Mouse (Mus musculus) central nervous system, embryonic 14 days (tissue): ENCODE data around the gene Olfr1065. TPM values are rescaled to one million over a fixed set of nuclear protein-coding genes. Genes with fewer than 3 reads are reported as not detected.

Source experiments
- polyA plus RNA-seq: library from polyadenylated mRNA; depleted of rRNA; stranded (reverse); fragments of >200 nt; gene quantifications from 2 replicates; pipeline ENCODE4 v1.2.3, GENCODE M21; 2012; rRNA removed

Olfr1065 gene
- not detected in 2 replicates for polyA plus RNA-seq

GRCm38 (mm10) chr2:86450491-86450890 lies at the start of gene Olfr1065:
Gene Olfr1065, minus strand, starts transcription at chr2:86450591.

GRCm38 (mm10) chr2:86487286-86487685 lies 36.9 kb upstream of the Olfr1065 start, which contains the start of gene Olfr228:
Gene Olfr228, minus strand, starts transcription at chr2:86487386.

GRCm38 (mm10) chr2:86456169-86456568 lies 5.8 kb upstream of the Olfr1065 start, which contains the start of gene Olfr1066:
Gene Olfr1066, minus strand, starts transcription at chr2:86456269.

GRCm38 (mm10) chr2:86426649-86427048 lies 23.7 kb downstream of the Olfr1065 start, which contains the start of gene Olfr1062:
Gene Olfr1062, minus strand, starts transcription at chr2:86426749.

GRCm38 (mm10) chr2:86413950-86414349 lies 36.4 kb downstream of the Olfr1065 start, which contains the start of gene Olfr1061:
Gene Olfr1061, minus strand, starts transcription at chr2:86414050.

Other genes with a start within 250 kb of the Olfr1065 start
- gene Olfr1045, start 247.6 kb downstream of the Olfr1065 start, polyA plus RNA-seq, result not detected in 2 replicates
- gene Olfr1046, start 231.3 kb downstream of the Olfr1065 start, polyA plus RNA-seq, result not detected in 2 replicates
- gene Olfr1047, start 219.2 kb downstream of the Olfr1065 start, polyA plus RNA-seq, result not detected in 2 replicates
- gene Olfr1048, start 210.3 kb downstream of the Olfr1065 start, polyA plus RNA-seq, result not detected in 2 replicates
- not detected in 2 replicates for gene Olfr1049, start 192.3 kb downstream of the Olfr1065 start, polyA plus RNA-seq
- gene Olfr1051, start 171.5 kb downstream of the Olfr1065 start, polyA plus RNA-seq, result not detected in 2 replicates
- not detected in 2 replicates for gene Olfr1052, start 158.1 kb downstream of the Olfr1065 start, polyA plus RNA-seq
- not detected in 2 replicates for gene Olfr1053, start 135.3 kb downstream of the Olfr1065 start, polyA plus RNA-seq
- gene Olfr1054, start 115.2 kb downstream of the Olfr1065 start, polyA plus RNA-seq, result not detected in 2 replicates
- not detected in 2 replicates for gene Olfr1055, start 100.3 kb downstream of the Olfr1065 start, polyA plus RNA-seq
- gene Olfr1056, start 88.1 kb downstream of the Olfr1065 start, polyA plus RNA-seq, result not detected in 2 replicates
- gene Olfr1057, start 72.2 kb downstream of the Olfr1065 start, polyA plus RNA-seq, result not detected in 2 replicates
- gene Olfr1058, start 62.0 kb downstream of the Olfr1065 start, polyA plus RNA-seq, result not detected in 2 replicates
- gene Olfr1061, start 36.5 kb downstream of the Olfr1065 start, polyA plus RNA-seq, result not detected in 2 replicates
- gene Olfr1062, start 23.8 kb downstream of the Olfr1065 start, polyA plus RNA-seq, result not detected in 2 replicates
- gene Olfr1066, start 5.7 kb upstream of the Olfr1065 start, polyA plus RNA-seq, result not detected in 2 replicates
- gene Olfr228, start 36.8 kb upstream of the Olfr1065 start, polyA plus RNA-seq, result not detected in 2 replicates
- gene Olfr1076, start 57.9 kb upstream of the Olfr1065 start, polyA plus RNA-seq, result not detected in 2 replicates
- gene Olfr1079, start 91.9 kb upstream of the Olfr1065 start, polyA plus RNA-seq, result not detected in 2 replicates
- gene Olfr1080, start 107.6 kb upstream of the Olfr1065 start, polyA plus RNA-seq, result not detected in 2 replicates
- not detected in 2 replicates for gene Olfr1082, start 148.4 kb upstream of the Olfr1065 start, polyA plus RNA-seq
- not detected in 2 replicates for gene Olfr1084, start 189.1 kb upstream of the Olfr1065 start, polyA plus RNA-seq
- gene Olfr1085, start 211.4 kb upstream of the Olfr1065 start, polyA plus RNA-seq, result not detected in 2 replicates
- not detected in 2 replicates for gene Olfr1086, start 229.5 kb upstream of the Olfr1065 start, polyA plus RNA-seq
- gene Olfr1087, start 247.8 kb upstream of the Olfr1065 start, polyA plus RNA-seq, result not detected in 2 replicates